Mouse (Mus musculus) embryonic fibroblast, embryonic 13.5 days (primary cell): ENCODE results near the gene Sim2.

ENCODE experiments used
- CTCF ChIP-seq: IDR thresholded peaks from 2 replicates; pipeline ENCODE4 v1.5.1; 2011; ENCODE audit warnings: mild to moderate bottlenecking, control low read depth, low read length, moderate library complexity, borderline replicate concordance; ENCODE audit not compliant: insufficient read depth
- POLR2A ChIP-seq: IDR thresholded peaks from 2 replicates; pipeline ENCODE4 v1.6.1; 2011; ENCODE audit warnings: low read depth, mild to moderate bottlenecking, control low read depth, low read length, moderate library complexity

DNA sequence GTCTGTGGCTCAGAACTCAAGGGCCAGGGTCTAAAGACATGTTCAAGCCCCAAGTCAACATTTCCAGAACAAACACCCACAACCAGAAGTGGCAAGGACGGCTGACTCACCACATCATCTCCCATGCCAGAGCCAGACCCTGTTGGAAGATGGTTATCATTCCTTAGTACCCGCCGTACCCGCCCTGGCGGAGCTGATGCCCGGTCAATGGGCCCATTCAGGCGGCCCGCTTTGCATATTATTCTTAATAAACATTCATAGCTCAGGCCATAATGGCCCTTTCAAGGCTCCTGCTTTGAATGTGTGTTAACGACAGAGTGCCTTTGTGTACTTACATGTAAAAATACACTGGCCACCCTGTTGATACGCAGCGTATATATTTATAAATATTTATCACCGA is 29.6 kb upstream of the Sim2 start:
- no peak for TF ChIP-seq CTCF
- TF ChIP-seq POLR2A, result no peak
